Mouse (Mus musculus) kidney, adult 11 months (tissue): ENCODE measurements around the gene Abo.
A peak's percentile ranks its signal among the peaks of the same experiment; 100 is the strongest.

Source experiments
- DNase-seq: peaks from one replicate; pipeline ENCODE4 v3.0.0; 2022

The Abo gene

GRCm38 (mm10) chr2:26862856-26863255 lies 1.9 kb downstream of the Abo start:
- DNase-seq: no peak

- peak; percentile 24 for DNase-seq
Measured at GRCm38 (mm10) chr2:26847706-26848105, 17.1 kb downstream of the Abo start.

GRCm38 (mm10) chr2:26832478-26832877 lies 32.3 kb downstream of the Abo start:
- DNase-seq: no peak

- DNase-seq: no peak
Measured at GRCm38 (mm10) chr2:26828047-26828446, 36.7 kb downstream of the Abo start.

GRCm38 (mm10) chr2:26827261-26827975 lies 37.4 kb downstream of the Abo start:
- DNase-seq: no peak
